Mouse (Mus musculus) midbrain, embryonic 13.5 days (tissue): ENCODE results near the gene Slc25a15. TPM values are rescaled to one million over a fixed set of nuclear protein-coding genes. Genes with fewer than 3 reads are reported as not detected.

Source experiments
- ATAC-seq: fragments of 200-750 bp; cut with Nextera tagmentation; 2 replicates; pipeline ENCODE4 v1.8.0; 2017; ENCODE audit warnings: mild to moderate bottlenecking, moderate TSS enrichment, moderate library complexity
- H3K27ac ChIP-seq: fragments of 300-500 bp; sonication (generic); 2 replicates; pipeline ENCODE4 v1.5.1; 2015; ENCODE audit warnings: inconsistent platforms, mild to moderate bottlenecking, moderate library complexity
- H3K27me3 ChIP-seq: fragments of 300-500 bp; sonication (generic); 2 replicates; pipeline ENCODE4 v1.6.1; 2015; ENCODE audit warnings: mild to moderate bottlenecking, inconsistent platforms
- H3K36me3 ChIP-seq: fragments of 300-500 bp; sonication (generic); 2 replicates; pipeline ENCODE4 v1.6.1; 2015; ENCODE audit warnings: mild to moderate bottlenecking, inconsistent platforms
- H3K4me1 ChIP-seq: fragments of 300-500 bp; sonication (generic); replicated peaks from 2 replicates; pipeline ENCODE4 v1.6.1; 2015; ENCODE audit warnings: inconsistent platforms
- H3K4me2 ChIP-seq: fragments of 300-500 bp; sonication (generic); replicated peaks from 2 replicates; pipeline ENCODE4 v1.6.1; 2015; ENCODE audit warnings: moderate library complexity, mild to moderate bottlenecking, inconsistent platforms
- H3K4me3 ChIP-seq: fragments of 300-500 bp; sonication (generic); replicated peaks from 2 replicates; pipeline ENCODE4 v1.5.1; 2015; ENCODE audit warnings: mild to moderate bottlenecking, inconsistent platforms
- H3K9ac ChIP-seq: fragments of 300-500 bp; sonication (generic); replicated peaks from 2 replicates; pipeline ENCODE4 v1.6.1; 2015; ENCODE audit warnings: mild to moderate bottlenecking, inconsistent platforms
- H3K9me3 ChIP-seq: fragments of 300-500 bp; sonication (generic); 2 replicates; pipeline ENCODE4 v1.6.1; 2016; ENCODE audit warnings: mild to moderate bottlenecking, inconsistent platforms
- WGBS: fragments of 180-500 bp; shearing (Covaris S2); methylation state at CpG from one replicate; pipeline ENCODE4 v1.1.7; 2015; 5-methylcytosine and 5-hydroxymethylcytosine counted together
- polyA plus RNA-seq: library from polyadenylated mRNA; unstranded; fragments of >200 nt; fragmentation: Nextera tagmentation; extraction: Ambion mirVana; gene quantifications from 2 replicates; pipeline ENCODE4 v1.2.1, GENCODE M21; 2015

Slc25a15 gene
- polyA plus RNA-seq, 1 experiment from 2014 or later = 8.5 TPM

- Histone ChIP-seq H3K27ac (no peak overlapping the region), H3K36me3 (peaks cover 25% of the 10 kb centered on the region), H3K9me3 (no peaks in the 10 kb centered on the region), H3K9ac (no peak overlapping the region), H3K4me3 (no peak overlapping the region), H3K4me1 (no peaks in the 10 kb centered on the region), H3K4me2 (no peak overlapping the region), H3K27me3 (no peaks in the 10 kb centered on the region)
- no peak for ATAC-seq
- 92% methylated on average over 8 of the region's 8 CpGs for WGBS
These were observed 7.5 kb downstream of the Slc25a15 start for GRCm38 (mm10) chr8:22390766-22391463.

GRCm38 (mm10) chr8:22389874-22390273 is 8.5 kb downstream of the Slc25a15 start:
- WGBS = 83% methylated on average over 10 of the region's 10 CpGs
- peaks cover 25% of the 10 kb centered on the region for H3K36me3 ChIP-seq
- H3K4me3 ChIP-seq = no peak overlapping the region
- H3K9ac ChIP-seq = no peak overlapping the region
- no peaks in the 10 kb centered on the region for H3K27me3 ChIP-seq
- H3K9me3 ChIP-seq = no peaks in the 10 kb centered on the region
- no peaks in the 10 kb centered on the region for H3K4me1 ChIP-seq
- H3K4me2 ChIP-seq = no peak overlapping the region
- H3K27ac ChIP-seq = no peak overlapping the region
- ATAC-seq = no peak

- Histone ChIP-seq H3K9ac (no peak overlapping the region), H3K4me3 (no peak overlapping the region), H3K36me3 (peaks cover 49% of the 10 kb centered on the region), H3K27ac (no peak overlapping the region), H3K9me3 (no peaks in the 10 kb centered on the region), H3K27me3 (no peaks in the 10 kb centered on the region), H3K4me1 (no peaks in the 10 kb centered on the region), H3K4me2 (no peak overlapping the region)
- ATAC-seq = no peak
- WGBS = 90% methylated on average over 6 of the region's 6 CpGs
These were observed 13.2 kb downstream of the Slc25a15 start for GRCm38 (mm10) chr8:22385158-22385557.

- Histone ChIP-seq H3K27me3 (no peaks in the 10 kb centered on the region), H3K9me3 (no peaks in the 10 kb centered on the region), H3K27ac (no peak overlapping the region), H3K4me2 (no peak overlapping the region), H3K9ac (no peak overlapping the region), H3K36me3 (peaks cover 36% of the 10 kb centered on the region), H3K4me3 (no peak overlapping the region), H3K4me1 (no peaks in the 10 kb centered on the region)
- 88% methylated on average over 19 of the region's 19 CpGs for WGBS
- ATAC-seq = no peak
These were observed 15.4 kb downstream of the Slc25a15 start for GRCm38 (mm10) chr8:22382824-22383595.

- no peak overlapping the region for H3K27ac ChIP-seq
- 94% methylated on average over 11 of the region's 11 CpGs for WGBS
- no peak overlapping the region for H3K4me3 ChIP-seq
- H3K36me3 ChIP-seq = peaks cover 32% of the 10 kb centered on the region
- H3K27me3 ChIP-seq = no peaks in the 10 kb centered on the region
- ATAC-seq = no peak
- no peak overlapping the region for H3K4me2 ChIP-seq
- H3K9me3 ChIP-seq = no peaks in the 10 kb centered on the region
- H3K4me1 ChIP-seq = no peaks in the 10 kb centered on the region
- no peak overlapping the region for H3K9ac ChIP-seq
These were observed 17.5 kb downstream of the Slc25a15 start for GRCm38 (mm10) chr8:22380934-22381333.

- H3K36me3 ChIP-seq = peaks cover 19% of the 10 kb centered on the region
- no peaks in the 10 kb centered on the region for H3K27me3 ChIP-seq
- peak; percentile 83 for ATAC-seq
- H3K9ac ChIP-seq = no peak overlapping the region
- H3K4me1 ChIP-seq = no peaks in the 10 kb centered on the region
- H3K27ac ChIP-seq = no peak overlapping the region
- 47% methylated on average over 5 of the region's 5 CpGs for WGBS
- no peaks in the 10 kb centered on the region for H3K9me3 ChIP-seq
- H3K4me2 ChIP-seq = no peak overlapping the region
- no peak overlapping the region for H3K4me3 ChIP-seq
These were observed 21.5 kb downstream of the Slc25a15 start for GRCm38 (mm10) chr8:22376903-22377302.

GRCm38 (mm10) chr8:22376311-22376710 is 22.1 kb downstream of the Slc25a15 start:
- Histone ChIP-seq H3K4me2 (no peak overlapping the region), H3K36me3 (peaks cover 13% of the 10 kb centered on the region), H3K27me3 (no peaks in the 10 kb centered on the region), H3K4me3 (no peak overlapping the region), H3K27ac (no peak overlapping the region), H3K9ac (no peak overlapping the region), H3K9me3 (no peaks in the 10 kb centered on the region), H3K4me1 (no peaks in the 10 kb centered on the region)
- no peak for ATAC-seq
- 94% methylated on average over 5 of the region's 5 CpGs for WGBS

- H3K27ac ChIP-seq = no peak overlapping the region
- H3K4me2 ChIP-seq = no peak overlapping the region
- no peak for ATAC-seq
- no peak overlapping the region for H3K9ac ChIP-seq
- no peaks in the 10 kb centered on the region for H3K4me1 ChIP-seq
- H3K27me3 ChIP-seq = no peaks in the 10 kb centered on the region
- no peaks in the 10 kb centered on the region for H3K36me3 ChIP-seq
- WGBS = 92% methylated on average over 6 of the region's 6 CpGs
- H3K9me3 ChIP-seq = no peaks in the 10 kb centered on the region
- no peak overlapping the region for H3K4me3 ChIP-seq
These were observed 38.5 kb downstream of the Slc25a15 start for GRCm38 (mm10) chr8:22359882-22360281.

- no peak for ATAC-seq
- Histone ChIP-seq H3K4me2 (no peak overlapping the region), H3K36me3 (no peaks in the 10 kb centered on the region), H3K27me3 (no peaks in the 10 kb centered on the region), H3K9ac (no peak overlapping the region), H3K4me1 (no peaks in the 10 kb centered on the region), H3K9me3 (no peaks in the 10 kb centered on the region), H3K4me3 (no peak overlapping the region), H3K27ac (no peak overlapping the region)
- 88% methylated on average over 6 of the region's 6 CpGs for WGBS
These were observed 39.0 kb downstream of the Slc25a15 start for GRCm38 (mm10) chr8:22359359-22359758.

GRCm38 (mm10) chr8:22335426-22335825 is 63.0 kb downstream of the Slc25a15 start:
- Histone ChIP-seq H3K4me3 (no peak overlapping the region), H3K27ac (no peak overlapping the region), H3K9ac (no peak overlapping the region), H3K9me3 (no peaks in the 10 kb centered on the region), H3K4me2 (no peak overlapping the region), H3K4me1 (no peaks in the 10 kb centered on the region), H3K36me3 (no peaks in the 10 kb centered on the region), H3K27me3 (no peaks in the 10 kb centered on the region)
- 92% methylated on average over 13 of the region's 13 CpGs for WGBS
- ATAC-seq = no peak
